Mouse (Mus musculus) neutrophil, adult 65 days (primary cell): ENCODE data around the gene Gk. TPM values are rescaled to one million over a fixed set of nuclear protein-coding genes. Genes with fewer than 3 reads are reported as not detected.

Experiments
- total RNA-seq: library from RNA; stranded (reverse); gene quantifications from 2 replicates; pipeline ENCODE4 v1.2.4, GENCODE M21; 2023

Gk gene
- 27.7 and 44.1 TPM in 2 replicates for total RNA-seq

GRCm38 (mm10) chrX:85776544-85777087 lies at the start of gene Gk:
Gene Gk (minus strand): TSS chrX:85776819.

Other genes starting within 250 kb of the Gk start
- 13.0 and 30.7 TPM in 2 replicates for gene Tab3, start 202.8 kb downstream of the Gk start, total RNA-seq
- gene 5430427O19Rik, start 93.5 kb upstream of the Gk start, total RNA-seq: 4.9 and 6.0 TPM in 2 replicates